Mouse (Mus musculus) intestine, postnatal 0 days (tissue): Measurements from ENCODE around the gene Neurod2. TPM values are rescaled to one million over a fixed set of nuclear protein-coding genes. Genes with fewer than 3 reads are reported as not detected.

Source experiments
- ATAC-seq: fragments of 200-750 bp; cut with Nextera tagmentation; 2 replicates; pipeline ENCODE4 v1.8.0; 2017; ENCODE audit warnings: mild to moderate bottlenecking, moderate TSS enrichment, moderate library complexity
- H3K27ac ChIP-seq: fragments of 300-500 bp; sonication (generic); 2 replicates; pipeline ENCODE4 v1.5.1; 2014; ENCODE audit warnings: mild to moderate bottlenecking, low read depth, low read length, moderate library complexity
- H3K27me3 ChIP-seq: fragments of 300-500 bp; sonication (generic); replicated peaks from 2 replicates; pipeline ENCODE4 v1.6.1; 2014; ENCODE audit warnings: low read length, mixed read lengths; ENCODE audit not compliant: control insufficient read depth, insufficient read depth
- H3K36me3 ChIP-seq: fragments of 300-500 bp; sonication (generic); 2 replicates; pipeline ENCODE4 v1.6.1; 2014; ENCODE audit warnings: mild to moderate bottlenecking, moderate library complexity; ENCODE audit not compliant: control insufficient read depth, insufficient read depth
- H3K4me1 ChIP-seq: fragments of 300-500 bp; sonication (generic); replicated peaks from 2 replicates; pipeline ENCODE4 v1.6.1; 2014; ENCODE audit warnings: antibody characterized with exemption, low read length, mixed read lengths; ENCODE audit not compliant: control insufficient read depth, insufficient read depth
- H3K4me2 ChIP-seq: fragments of 300-500 bp; sonication (generic); replicated peaks from 2 replicates; pipeline ENCODE4 v1.6.1; 2014; ENCODE audit warnings: low read depth, mild to moderate bottlenecking, moderate library complexity
- H3K4me3 ChIP-seq: fragments of 300-500 bp; sonication (generic); 2 replicates; pipeline ENCODE4 v1.5.1; 2014; ENCODE audit warnings: low read depth, low read length
- H3K9ac ChIP-seq: fragments of 300-500 bp; sonication (generic); 2 replicates; pipeline ENCODE4 v1.6.1; 2014; ENCODE audit warnings: mild to moderate bottlenecking, low read depth, low read length
- H3K9me3 ChIP-seq: fragments of 300-500 bp; sonication (generic); 2 replicates; pipeline ENCODE4 v1.6.1; 2016; ENCODE audit warnings: mixed run types; ENCODE audit not compliant: control insufficient read depth
- CTCF ChIP-seq: sonication (generic); IDR thresholded peaks from 2 replicates; pipeline ENCODE4 v1.5.1; 2016; ENCODE audit warnings: low read depth, mild to moderate bottlenecking, control low read depth, antibody characterized with exemption, moderate library complexity
- WGBS: fragments of 180-500 bp; shearing (Covaris S2); extraction: QIAGEN DNeasy Blood & Tissue Kit; methylation state at CpG from one replicate; pipeline ENCODE4 v1.1.7; 2014; 5-methylcytosine and 5-hydroxymethylcytosine counted together
- polyA plus RNA-seq: library from polyadenylated mRNA; unstranded; fragments of >200 nt; fragmentation: Nextera tagmentation; extraction: Ambion mirVana; gene quantifications from 2 replicates; pipeline ENCODE4 v1.2.1, GENCODE M21; 2015

Neurod2 gene
- polyA plus RNA-seq, 1 experiment from 2014 or later: not detected

DNA sequence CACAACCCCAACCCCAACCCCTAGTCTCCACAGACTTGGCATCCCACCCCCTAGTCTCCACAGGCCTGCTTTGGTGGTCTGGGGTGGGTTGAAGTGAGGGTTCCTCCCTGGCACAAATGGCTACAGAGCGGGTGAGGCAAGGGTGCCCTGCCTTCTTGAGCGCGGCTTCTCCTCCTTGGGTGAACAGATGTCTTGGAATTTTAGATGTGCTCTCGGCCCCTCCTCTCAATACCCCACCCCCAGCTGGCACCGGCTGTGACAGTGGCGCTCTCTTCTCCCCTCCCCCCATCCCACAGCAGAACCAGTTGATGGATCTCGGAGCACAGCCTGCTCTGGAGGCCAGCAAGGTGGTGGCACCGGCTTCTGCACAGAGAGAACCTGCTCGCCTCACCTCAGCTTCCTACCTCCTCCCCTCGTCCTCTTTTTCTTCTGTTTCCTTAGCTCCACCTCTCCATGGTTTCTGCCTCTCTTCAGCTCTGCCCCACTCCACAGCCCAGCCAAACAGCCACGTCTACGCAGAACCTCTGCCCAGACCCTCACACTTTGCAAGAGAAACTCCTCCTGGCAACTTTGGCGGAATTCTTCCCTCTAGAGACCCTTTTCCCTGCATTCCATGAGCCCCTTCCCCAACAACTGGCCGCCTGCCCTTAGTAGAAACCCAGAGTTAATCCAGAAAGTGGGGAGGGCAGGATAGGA is 10.9 kb downstream of the Neurod2 start:
- H3K27me3 ChIP-seq: peaks cover 89% of the 10 kb centered on the region
- WGBS: 3% methylated on average over 14 of the region's 14 CpGs
- ATAC-seq: no peak

DNA sequence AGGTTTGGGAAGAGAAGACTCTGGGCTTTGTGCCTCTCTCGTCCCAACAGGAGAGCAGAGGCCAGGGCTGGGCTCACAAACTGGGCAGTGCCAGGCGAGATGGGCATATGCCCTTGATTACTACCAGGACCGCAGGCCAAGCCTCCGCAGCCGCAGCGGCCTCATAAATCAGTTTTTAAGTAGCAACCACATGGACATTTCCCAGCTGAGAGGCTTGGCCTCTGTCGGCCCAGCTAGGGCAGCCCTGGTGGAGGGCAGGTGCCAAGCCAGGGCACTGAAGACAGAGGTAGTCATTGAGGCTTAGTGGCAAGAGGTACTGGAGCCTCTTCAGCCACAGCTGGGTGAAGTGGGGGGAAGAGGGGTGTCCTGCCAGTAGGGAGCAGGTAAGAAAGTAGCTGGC is 12.0 kb downstream of the Neurod2 start:
- Histone ChIP-seq H3K4me2 (no peak overlapping the region), H3K27ac (no peak overlapping the region), H3K9me3 (no peaks in the 10 kb centered on the region), H3K9ac (no peak overlapping the region), H3K36me3 (no peaks in the 10 kb centered on the region), H3K4me1 (no peaks in the 10 kb centered on the region), H3K4me3 (no peak overlapping the region), H3K27me3 (peaks cover 80% of the 10 kb centered on the region)
- 15% methylated on average over 7 of the region's 7 CpGs for WGBS
- TF ChIP-seq CTCF: no peak
- no peak for ATAC-seq

More for the DNA sequence above, 10.9 kb downstream of the Neurod2 start:
- Histone ChIP-seq H3K27ac (no peak overlapping the region), H3K4me3 (no peak overlapping the region), H3K9me3 (no peaks in the 10 kb centered on the region), H3K4me2 (no peak overlapping the region), H3K36me3 (no peaks in the 10 kb centered on the region), H3K4me1 (no peaks in the 10 kb centered on the region), H3K9ac (no peak overlapping the region)
- no peak for TF ChIP-seq CTCF

DNA sequence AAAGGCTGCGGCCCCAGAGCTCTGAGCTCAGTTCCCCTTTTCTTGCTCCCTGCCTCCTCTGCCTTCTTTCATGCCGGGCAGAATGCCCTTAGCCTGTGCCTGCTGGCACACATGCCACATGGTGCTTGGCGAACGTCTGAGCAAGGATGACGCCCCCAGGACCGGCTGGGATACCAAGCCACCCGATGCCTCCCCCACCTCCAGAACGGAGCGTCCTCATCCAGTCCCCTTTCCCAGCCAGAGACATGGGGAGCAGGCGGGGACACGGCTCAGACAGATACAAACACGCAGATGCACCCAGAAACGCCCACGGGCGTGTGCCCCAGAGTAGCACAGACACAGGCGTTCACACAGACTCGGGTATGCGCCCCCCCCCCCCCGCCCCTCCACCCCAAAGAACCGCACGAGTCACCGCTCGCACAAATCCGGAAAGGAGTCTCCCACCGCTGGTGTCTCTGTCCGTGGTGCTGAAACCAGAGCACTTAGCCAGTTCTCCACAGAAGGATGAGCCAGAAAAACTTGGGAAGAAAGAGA is 15.6 kb downstream of the Neurod2 start:
- Histone ChIP-seq H3K27me3 (peaks cover 46% of the 10 kb centered on the region), H3K27ac (no peak overlapping the region), H3K9me3 (no peaks in the 10 kb centered on the region), H3K9ac (no peak overlapping the region), H3K4me1 (no peaks in the 10 kb centered on the region), H3K36me3 (no peaks in the 10 kb centered on the region), H3K4me3 (no peak overlapping the region), H3K4me2 (no peak overlapping the region)
- 3% methylated on average over 26 of the region's 26 CpGs for WGBS
- ATAC-seq: no peak
- no peak for TF ChIP-seq CTCF

DNA sequence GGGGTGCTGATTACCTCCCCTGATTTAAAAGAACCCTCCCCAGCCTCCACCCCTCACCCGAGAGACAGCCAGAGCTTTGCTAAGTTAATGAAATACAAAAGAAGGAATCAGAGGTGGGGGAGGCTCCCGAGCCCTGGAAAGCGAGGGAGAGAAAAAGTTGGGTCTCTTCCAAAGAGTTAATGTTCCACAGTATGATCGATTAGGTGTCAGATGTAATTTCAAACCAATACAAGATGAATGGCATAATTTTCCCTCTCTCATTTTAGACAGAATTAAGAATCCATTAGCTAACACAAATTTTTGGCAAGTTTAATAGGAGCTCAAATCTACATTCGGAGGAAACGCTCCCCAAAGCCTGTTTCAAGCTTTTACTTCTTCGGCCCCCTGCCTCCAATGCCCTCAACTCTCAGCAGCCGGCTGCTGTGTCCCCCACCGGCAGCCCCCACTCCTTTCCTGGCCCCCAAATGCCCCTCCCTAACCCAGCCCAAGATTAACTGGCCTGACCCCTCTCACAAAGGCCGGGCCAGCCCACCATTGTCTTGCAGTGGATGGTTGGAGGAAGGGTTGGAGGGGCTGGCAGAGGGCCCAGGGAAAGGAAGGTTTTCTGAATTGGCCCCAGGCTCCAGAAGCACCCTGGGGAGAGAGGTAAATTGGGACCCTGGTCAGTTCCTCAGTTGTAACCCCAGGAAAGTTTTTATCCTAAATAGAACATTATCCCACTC is 30.8 kb downstream of the Neurod2 start:
- Histone ChIP-seq H3K4me2 (no peak overlapping the region), H3K36me3 (no peaks in the 10 kb centered on the region)
- no peak for ATAC-seq

DNA sequence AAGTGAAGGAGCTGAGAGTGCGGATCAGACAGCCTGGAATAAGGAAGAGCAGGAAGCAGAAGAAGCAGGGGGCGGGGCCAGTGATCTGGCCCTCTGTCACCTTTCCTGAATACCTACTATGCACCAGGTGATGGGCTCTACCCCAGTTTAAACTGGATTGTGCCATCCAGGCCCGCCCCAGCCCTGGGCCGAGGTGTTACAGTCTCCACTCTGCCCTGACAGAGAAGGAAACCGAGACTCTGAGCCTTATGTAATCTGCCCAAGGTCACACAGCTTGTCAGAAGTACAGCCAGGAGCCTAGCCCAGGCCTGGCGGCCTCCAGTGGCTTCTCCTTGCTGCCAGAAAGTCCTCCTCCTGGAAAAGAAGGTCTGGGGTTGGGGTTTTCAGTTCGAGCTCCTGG is 31.7 kb downstream of the Neurod2 start:
- 0 out of 2 replicates have a peak, but pooled peaks cover 2% of the 10 kb centered on the region for H3K27me3 ChIP-seq
- TF ChIP-seq CTCF: no peak
- 33% methylated on average over 7 of the region's 7 CpGs for WGBS
- no peak overlapping the region for H3K27ac ChIP-seq
- no peaks in the 10 kb centered on the region for H3K4me1 ChIP-seq
- no peak overlapping the region for H3K9ac ChIP-seq
- no peak overlapping the region for H3K4me3 ChIP-seq
- no peaks in the 10 kb centered on the region for H3K9me3 ChIP-seq
- no peak overlapping the region for H3K4me2 ChIP-seq
- H3K36me3 ChIP-seq: no peaks in the 10 kb centered on the region
- no peak for ATAC-seq

More for the DNA sequence above, 30.8 kb downstream of the Neurod2 start:
- TF ChIP-seq CTCF: no peak
- Histone ChIP-seq H3K27ac (no peak overlapping the region), H3K9ac (no peak overlapping the region), H3K4me1 (no peaks in the 10 kb centered on the region), H3K9me3 (no peaks in the 10 kb centered on the region), H3K4me3 (no peak overlapping the region), H3K27me3 (no peaks in the 10 kb centered on the region)
- WGBS: 25% methylated on average over 10 of the region's 10 CpGs

DNA sequence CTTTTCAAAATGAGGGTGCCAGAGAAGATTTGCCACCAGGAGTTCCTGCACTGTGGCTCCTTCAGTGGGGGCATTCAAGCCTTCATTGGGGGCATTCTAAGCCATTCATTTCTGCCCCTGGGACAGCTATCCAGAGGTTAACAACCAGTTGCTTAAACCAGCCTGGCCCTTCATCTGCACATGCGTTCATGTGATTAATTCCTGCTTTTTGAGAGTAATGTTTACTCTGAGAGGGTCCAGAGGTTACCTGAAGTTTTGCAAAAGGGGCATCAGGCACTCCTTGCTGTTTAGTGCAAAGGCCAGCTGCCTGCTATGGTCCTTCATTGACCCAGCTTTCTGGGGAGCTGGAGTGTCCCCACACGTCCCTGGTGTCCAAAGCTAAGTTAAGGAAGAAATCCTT is 32.5 kb downstream of the Neurod2 start:
- H3K27ac ChIP-seq: no peak overlapping the region
- ATAC-seq: no peak
- no peaks in the 10 kb centered on the region for H3K4me1 ChIP-seq
- H3K4me3 ChIP-seq: no peak overlapping the region
- no peak overlapping the region for H3K9ac ChIP-seq
- H3K9me3 ChIP-seq: no peaks in the 10 kb centered on the region
- no peaks in the 10 kb centered on the region for H3K36me3 ChIP-seq
- 44% methylated on average over 2 of the region's 2 CpGs for WGBS
- no peak for TF ChIP-seq CTCF
- H3K4me2 ChIP-seq: no peak overlapping the region
- 0 out of 2 replicates have a peak, but pooled peaks cover 2% of the 10 kb centered on the region for H3K27me3 ChIP-seq
